Mouse (Mus musculus) ovary, postnatal 14 days (tissue): ENCODE data around the gene Cldn34c1.
"Not testable (repeated sequence)": the region's sequence is repeated elsewhere in the genome, so short reads cannot be mapped to it uniquely, and the experiment has no call there.

Experiments used
- DNase-seq: peaks from one replicate; pipeline ENCODE4 v3.0.0; 2022; ENCODE audit warnings: low spot score

Gene Cldn34c1

DNA sequence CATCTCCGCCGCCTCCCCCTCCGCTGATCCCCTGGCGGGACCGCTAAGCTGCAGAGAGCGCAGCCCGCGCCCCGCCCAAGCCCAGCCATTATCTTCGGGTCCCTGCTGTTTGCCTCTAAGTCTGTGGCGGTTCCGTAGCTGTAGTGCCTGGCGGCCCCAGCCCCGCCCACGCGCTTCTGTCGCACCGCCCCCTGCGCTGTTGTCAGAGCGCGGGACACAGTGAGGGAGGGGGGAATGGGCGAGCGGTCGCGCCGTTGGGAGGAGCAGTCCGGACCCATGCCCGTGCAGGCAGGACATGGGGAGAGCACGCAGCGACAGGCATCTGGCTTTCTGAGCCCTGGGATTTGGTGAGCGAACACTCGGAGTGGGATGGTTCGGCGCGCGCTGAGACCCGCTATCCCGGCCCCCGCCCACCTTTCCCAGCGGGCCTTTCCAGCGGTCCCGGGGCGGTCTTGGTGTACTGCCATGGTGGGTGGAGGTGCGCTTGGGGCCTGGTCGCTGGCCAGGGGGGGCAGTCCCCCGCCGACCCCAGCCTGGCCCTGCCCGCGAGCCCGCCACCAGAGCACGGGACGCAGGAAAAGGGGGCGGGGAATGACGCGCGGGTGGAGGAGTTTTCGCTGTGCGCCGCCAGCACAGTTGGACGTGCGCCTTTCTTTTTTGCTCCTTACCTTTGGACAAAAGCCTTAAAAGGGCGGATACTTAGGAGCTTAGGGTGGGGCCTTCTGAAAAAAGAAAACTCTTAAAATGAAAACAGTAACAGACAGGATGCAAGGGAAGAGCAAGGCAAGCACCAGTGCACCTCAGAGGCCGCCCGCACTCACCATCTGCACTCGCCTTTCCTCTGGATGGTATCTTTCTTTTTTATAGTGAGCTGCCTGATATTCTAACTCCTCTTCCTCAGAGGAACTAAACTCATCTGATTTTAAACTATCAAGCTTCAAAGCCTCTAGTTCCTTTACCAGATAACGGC, at the start of gene Cldn34c1:
TSS of gene Cldn34c1 (plus strand) at position 205 of the 970 bp plus-strand sequence.
- peak; percentile 58 for DNase-seq

GRCm38 (mm10) chrX:123087441-123087840, 15.9 kb upstream of the Cldn34c1 start:
- DNase-seq = no peak

GRCm38 (mm10) chrX:123102806-123103205, 489 bp upstream of the Cldn34c1 start:
- not testable (repeated sequence) for DNase-seq

GRCm38 (mm10) chrX:123104692-123105091, 1.4 kb downstream of the Cldn34c1 start:
- not testable (repeated sequence) for DNase-seq

- DNase-seq = not testable (repeated sequence)
Observed at GRCm38 (mm10) chrX:123222381-123222780, 119.1 kb downstream of the Cldn34c1 start, which contains the start of gene Srsx. Gene Srsx, minus strand, starts transcription at chrX:123222481.
